Comparison of ENCODE assay signal across 8 mouse cellular contexts in the genomic region with DNA sequence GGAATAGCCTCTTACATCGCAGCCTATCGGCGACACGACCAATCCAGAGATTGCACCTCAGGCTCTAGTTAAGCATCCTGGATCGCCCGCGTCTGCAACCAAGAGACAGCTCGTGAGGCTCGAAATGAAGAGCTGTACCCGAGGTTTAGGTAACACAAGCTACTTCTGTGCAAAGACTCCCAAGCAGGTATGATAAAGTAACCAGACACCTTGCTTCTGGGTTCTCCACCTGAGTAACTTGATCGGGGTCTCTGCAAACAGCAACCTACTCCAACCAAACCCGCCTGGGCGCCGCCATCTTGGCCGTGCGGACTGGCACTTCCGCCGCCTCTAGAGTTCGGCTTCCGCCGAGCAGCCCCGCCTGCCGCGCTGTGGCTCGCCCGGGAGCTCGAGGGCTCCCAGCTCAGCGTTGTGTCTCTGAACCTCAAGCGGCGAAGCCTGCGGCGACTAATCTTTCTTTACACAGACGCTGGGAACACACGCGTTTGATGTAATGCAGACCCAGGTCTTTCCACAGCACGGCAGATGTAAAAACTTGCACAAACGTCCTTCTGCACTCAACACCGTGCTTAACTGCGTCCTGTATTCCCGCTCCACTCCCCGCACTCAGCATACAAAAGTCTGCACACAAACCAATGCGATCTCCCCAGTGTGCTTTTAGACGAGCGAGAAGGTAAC. TPM values are rescaled to one million over a fixed set of nuclear protein-coding genes. Genes with fewer than 3 reads are reported as not detected.
DNase-seq lines count a peak whose midpoint lies in the region; ATAC-seq and TF ChIP-seq lines count a peak whose summit lies in the region.

A gene (minus strand): TSS at position 332 of the 678 bp plus-strand sequence.

- peak; percentile 81 for DNase-seq in 3134 (ENCODE audit: extremely low read depth, insufficient read length, low spot score)
- peak; percentile 91 for DNase-seq in adrenal gland, postnatal 10 days
- DNase-seq in embryonic facial prominence, embryonic 10.5 days (ENCODE audit: low spot score), result peak; percentile 92
- DNase-seq in limb, embryonic 11.5 days (ENCODE audit: low spot score), result peak; percentile 92

- H3K4me1 ChIP-seq in embryonic facial prominence, embryonic 10.5 days, result peaks cover 13% of the 10 kb centered on the region
- no peaks in the 10 kb centered on the region for H3K4me1 ChIP-seq in intestine, postnatal 0 days (replicated peaks; ENCODE audit: control insufficient read depth, insufficient read depth, low read length)
- H3K4me1 ChIP-seq in limb, embryonic 11.5 days (ENCODE audit: control insufficient read depth, insufficient read depth, low read length), result no peaks in the 10 kb centered on the region
- peaks cover 13% of the 10 kb centered on the region for H3K4me1 ChIP-seq in midbrain, embryonic 13.5 days (replicated peaks)
- no peaks in the 10 kb centered on the region for H3K4me1 ChIP-seq in small intestine, adult 2 months (ENCODE audit: control insufficient read depth, insufficient read depth, insufficient read length, low read length)

- peak within 1 kb of the TSS; percentile 77 for H3K4me3 ChIP-seq in embryonic facial prominence, embryonic 10.5 days
- H3K4me3 ChIP-seq in intestine, postnatal 0 days (ENCODE audit: low read depth, low read length), result peak within 1 kb of the TSS; percentile 57
- H3K4me3 ChIP-seq in limb, embryonic 11.5 days (ENCODE audit: low read depth, low read length), result peak within 1 kb of the TSS; percentile 46
- H3K4me3 ChIP-seq in midbrain, embryonic 13.5 days (replicated peaks), result peak within 1 kb of the TSS; percentile 51
- peak within 1 kb of the TSS; percentile 63 for H3K4me3 ChIP-seq in small intestine, adult 2 months (ENCODE audit: low read depth, low read length)

- no peaks in the 10 kb centered on the region for H3K27me3 ChIP-seq in embryonic facial prominence, embryonic 10.5 days (replicated peaks; ENCODE audit: low read depth, poor library complexity, severe bottlenecking)
- H3K27me3 ChIP-seq in intestine, postnatal 0 days (replicated peaks; ENCODE audit: control insufficient read depth, insufficient read depth, low read length), result no peaks in the 10 kb centered on the region
- H3K27me3 ChIP-seq in limb, embryonic 11.5 days (ENCODE audit: control insufficient read depth, insufficient read depth, low read length), result no peaks in the 10 kb centered on the region
- 0 out of 2 replicates have a peak, but pooled peaks cover 5% of the 10 kb centered on the region for H3K27me3 ChIP-seq in midbrain, embryonic 13.5 days
- H3K27me3 ChIP-seq in small intestine, adult 2 months (ENCODE audit: control insufficient read depth, insufficient read depth, low read length), result no peaks in the 10 kb centered on the region

- H3K36me3 ChIP-seq in embryonic facial prominence, embryonic 10.5 days (replicated peaks), result peaks cover 29% of the 10 kb centered on the region
- H3K36me3 ChIP-seq in intestine, postnatal 0 days (ENCODE audit: control insufficient read depth, insufficient read depth), result peaks cover 10% of the 10 kb centered on the region
- H3K36me3 ChIP-seq in limb, embryonic 11.5 days (ENCODE audit: control insufficient read depth, insufficient read depth, low read length), result peaks cover 3% of the 10 kb centered on the region; the same call in 1 of the 2 replicates
- H3K36me3 ChIP-seq in midbrain, embryonic 13.5 days, result peaks cover 13% of the 10 kb centered on the region
- peaks cover 5% of the 10 kb centered on the region; the same call in 1 of the 2 replicates for H3K36me3 ChIP-seq in small intestine, adult 2 months (ENCODE audit: control insufficient read depth, insufficient read depth, low read length)

- peak; percentile 100 for ATAC-seq in granulocyte monocyte progenitor cell, adult 5-6 weeks (replicated peaks; ENCODE audit: poor library complexity, severe bottlenecking)
- peak; percentile 88 for ATAC-seq in intestine, postnatal 0 days
- peak; percentile 90 for ATAC-seq in limb, embryonic 11.5 days (ENCODE audit: insufficient number of reproducible peaks, low FRiP score, low TSS enrichment, low read depth)
- peak; percentile 98 for ATAC-seq in midbrain, embryonic 13.5 days

- no peaks in the 10 kb centered on the region for H3K9me3 ChIP-seq in embryonic facial prominence, embryonic 10.5 days
- no peaks in the 10 kb centered on the region for H3K9me3 ChIP-seq in intestine, postnatal 0 days (ENCODE audit: control insufficient read depth)
- no peaks in the 10 kb centered on the region for H3K9me3 ChIP-seq in limb, embryonic 11.5 days (ENCODE audit: control insufficient read depth, low read length)
- H3K9me3 ChIP-seq in midbrain, embryonic 13.5 days, result no peaks in the 10 kb centered on the region

- H3K9ac ChIP-seq in intestine, postnatal 0 days (ENCODE audit: low read depth, low read length), result peak within 1 kb of the TSS; percentile 52
- H3K9ac ChIP-seq in limb, embryonic 11.5 days (ENCODE audit: low read length), result peak within 1 kb of the TSS; percentile 69
- H3K9ac ChIP-seq in midbrain, embryonic 13.5 days (replicated peaks), result peak within 1 kb of the TSS; percentile 58

- under 1% methylated on average over 44 of the region's 44 CpGs for WGBS in embryonic facial prominence, embryonic 10.5 days
- WGBS in intestine, postnatal 0 days, result under 1% methylated on average over 44 of the region's 44 CpGs
- under 1% methylated on average over 44 of the region's 44 CpGs for WGBS in limb, embryonic 11.5 days
- under 1% methylated on average over 44 of the region's 44 CpGs for WGBS in midbrain, embryonic 13.5 days
- WGBS in small intestine, adult 2 months, result under 1% methylated on average over 44 of the region's 44 CpGs

- peak within 1 kb of the TSS; percentile 68 for H3K4me2 ChIP-seq in intestine, postnatal 0 days (replicated peaks; ENCODE audit: low read depth)
- peak within 1 kb of the TSS; percentile 53 for H3K4me2 ChIP-seq in limb, embryonic 11.5 days (ENCODE audit: low read depth, severe bottlenecking)
- peak within 1 kb of the TSS; percentile 71 for H3K4me2 ChIP-seq in midbrain, embryonic 13.5 days (replicated peaks)

- H3K27ac ChIP-seq in embryonic facial prominence, embryonic 10.5 days (replicated peaks), result peak within 1 kb of the TSS; percentile 87
- peak within 1 kb of the TSS; percentile 15 for H3K27ac ChIP-seq in intestine, postnatal 0 days (ENCODE audit: low read depth, low read length)
- peak within 1 kb of the TSS; percentile 63 for H3K27ac ChIP-seq in limb, embryonic 11.5 days (replicated peaks; ENCODE audit: low read depth, low read length)
- peak within 1 kb of the TSS; percentile 82 for H3K27ac ChIP-seq in midbrain, embryonic 13.5 days
- no peak within 1 kb of the TSS for H3K27ac ChIP-seq in small intestine, adult 2 months (ENCODE audit: insufficient read depth, low read depth, low read length)

- peak; percentile 83 for TF ChIP-seq POLR2A in small intestine, adult 2 months (IDR thresholded peaks at IDR 0.05; ENCODE audit: low read depth, low read length)

- no peak for TF ChIP-seq CTCF in intestine, postnatal 0 days (IDR thresholded peaks at IDR 0.05; ENCODE audit: low read depth)
- 0 out of 2 replicates have a peak, but pooled peaks have one; percentile 3 for TF ChIP-seq CTCF in small intestine, adult 2 months (IDR thresholded peaks at IDR 0.05; ENCODE audit: extremely low read depth, insufficient read length, insufficient replicate concordance, low read depth, low read length)

RNA-seq across cellular contexts. Expression of the gene that starts here (rescaled TPM):
- total RNA-seq in adrenal gland, postnatal 10 days (2021), result 10 to 100 TPM; 17.0 to 21.6 TPM
- 40.6 and 41.1 TPM in 2 replicates for polyA plus RNA-seq in embryonic facial prominence, embryonic 10.5 days (2016; fragmentation: Nextera tagmentation; extraction: Ambion mirVana)
- total RNA-seq in granulocyte monocyte progenitor cell, adult 5-6 weeks (2014; fragmentation: Nextera tagmentation), result 15.8 and 16.1 TPM in 2 replicates
- 10.7 and 11.7 TPM in 2 replicates for total RNA-seq in granulocyte monocyte progenitor cell, adult 5-6 weeks (2017)
- polyA plus RNA-seq in intestine, postnatal 0 days (2015; fragmentation: Nextera tagmentation; extraction: Ambion mirVana), result 8.2 and 10.7 TPM in 2 replicates
- 26.3 and 30.7 TPM in 2 replicates for polyA plus RNA-seq in limb, embryonic 11.5 days (2014; fragmentation: Nextera tagmentation; extraction: Ambion mirVana)
- 25.1 and 26.8 TPM in 2 replicates for polyA plus RNA-seq in midbrain, embryonic 13.5 days (2015; fragmentation: Nextera tagmentation; extraction: Ambion mirVana)
- 12.8 and 18.2 TPM in 2 replicates for polyA plus RNA-seq in small intestine, adult 2 months (2012; rRNA removed)
